Mouse (Mus musculus) megakaryocyte, embryonic 14.5 days (primary cell): ENCODE results near the gene Adgrl3. TPM values are rescaled to one million over a fixed set of nuclear protein-coding genes. Genes with fewer than 3 reads are reported as not detected.

Source experiments
- H3K27me3 ChIP-seq: replicated peaks from 2 replicates; pipeline ENCODE3; 2012; ENCODE audit warnings: inconsistent platforms
- H3K36me3 ChIP-seq: replicated peaks from 2 replicates; pipeline ENCODE3; 2012; ENCODE audit warnings: low read length, inconsistent platforms, mixed read lengths
- H3K4me1 ChIP-seq: 2 replicates; pipeline ENCODE4 v1.6.1; 2012; ENCODE audit warnings: inconsistent platforms
- H3K4me3 ChIP-seq: replicated peaks from 2 replicates; pipeline ENCODE3; 2012; ENCODE audit warnings: moderate library complexity, mild to moderate bottlenecking, inconsistent platforms
- H3K9me3 ChIP-seq: 2 replicates; pipeline ENCODE4 v1.6.1; 2012; ENCODE audit warnings: inconsistent platforms
- FLI1 ChIP-seq: IDR thresholded peaks from 2 replicates; pipeline ENCODE4 v1.6.1; 2012; ENCODE audit warnings: low read length, inconsistent platforms, mixed read lengths
- GATA1 ChIP-seq: IDR thresholded peaks from 3 replicates; pipeline ENCODE4 v1.6.1; 2012; ENCODE audit warnings: mixed read lengths, low read length, inconsistent platforms, borderline replicate concordance
- polyA plus RNA-seq: library from polyadenylated mRNA; stranded (reverse); fragments of >175 nt; gene quantifications from 2 replicates; pipeline ENCODE4 v1.2.3, GENCODE M21; 2012; ENCODE audit warnings: low replicate concordance; ENCODE audit not compliant: insufficient read depth

The Adgrl3 gene
- polyA plus RNA-seq, 1 experiment: 0.10 TPM

DNA sequence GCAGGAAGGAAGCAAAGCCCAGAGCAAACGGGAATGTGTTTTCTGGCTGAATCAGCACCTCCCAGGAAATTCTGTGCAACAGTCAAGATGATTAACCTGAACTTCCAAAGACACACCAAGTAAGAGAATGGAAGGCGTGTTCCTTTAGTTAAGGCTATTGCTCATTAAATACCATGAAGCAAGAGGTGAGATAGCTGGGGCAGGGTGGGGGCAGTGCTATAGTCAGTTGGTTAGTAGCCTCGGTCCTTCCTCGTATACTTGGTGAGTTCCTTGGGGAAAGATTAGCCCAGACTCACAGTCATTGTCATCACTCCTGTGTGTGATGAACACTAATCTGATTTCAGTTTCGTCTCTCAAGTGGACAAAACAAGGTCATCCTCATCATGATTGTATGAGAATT, 53.0 kb downstream of the Adgrl3 start:
- H3K27me3 ChIP-seq: no peaks in the 10 kb centered on the region
- no peaks in the 10 kb centered on the region for H3K9me3 ChIP-seq
- TF ChIP-seq FLI1 (no peak), GATA1 (no peak)
- H3K4me1 ChIP-seq: no peaks in the 10 kb centered on the region
- H3K36me3 ChIP-seq: no peaks in the 10 kb centered on the region
- no peak overlapping the region for H3K4me3 ChIP-seq

GRCm38 (mm10) chr5:81073875-81074274, 53.9 kb downstream of the Adgrl3 start:
- H3K27me3 ChIP-seq: no peaks in the 10 kb centered on the region
- H3K4me1 ChIP-seq: no peaks in the 10 kb centered on the region
- H3K9me3 ChIP-seq: no peaks in the 10 kb centered on the region
- no peak overlapping the region for H3K4me3 ChIP-seq
- no peaks in the 10 kb centered on the region for H3K36me3 ChIP-seq
- no peak for TF ChIP-seq GATA1
- no peak for TF ChIP-seq FLI1

GRCm38 (mm10) chr5:81076377-81076776, 56.4 kb downstream of the Adgrl3 start:
- Histone ChIP-seq H3K36me3 (no peaks in the 10 kb centered on the region), H3K9me3 (no peaks in the 10 kb centered on the region), H3K4me3 (no peak overlapping the region), H3K27me3 (no peaks in the 10 kb centered on the region), H3K4me1 (no peaks in the 10 kb centered on the region)
- TF ChIP-seq GATA1 (no peak), FLI1 (no peak)

DNA sequence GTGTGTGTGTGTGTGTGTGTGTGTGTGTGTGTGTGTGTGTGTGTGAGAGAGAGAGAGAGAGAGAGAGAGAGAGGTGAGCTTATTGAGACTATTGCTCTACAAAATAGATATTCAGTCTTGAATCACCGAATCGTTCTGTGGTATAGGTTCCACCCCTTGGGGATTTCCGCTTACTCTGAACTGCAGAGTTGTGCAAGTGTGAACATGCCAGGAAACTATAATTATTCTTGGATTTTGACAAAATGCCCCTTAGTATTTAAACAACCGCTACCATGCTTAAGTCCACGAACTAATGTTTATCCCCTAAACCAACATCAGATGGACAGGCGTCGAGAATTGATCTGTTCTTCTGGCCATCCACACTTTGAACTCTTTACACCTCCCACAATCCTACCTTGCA, 57.1 kb downstream of the Adgrl3 start:
- TF ChIP-seq FLI1: no peak
- TF ChIP-seq GATA1: no peak

GRCm38 (mm10) chr5:81077990-81078389, 58.1 kb downstream of the Adgrl3 start:
- H3K4me1 ChIP-seq: no peaks in the 10 kb centered on the region
- TF ChIP-seq GATA1 (no peak), FLI1 (no peak)
- H3K9me3 ChIP-seq: no peaks in the 10 kb centered on the region
- H3K27me3 ChIP-seq: no peaks in the 10 kb centered on the region
- no peak overlapping the region for H3K4me3 ChIP-seq
- H3K36me3 ChIP-seq: no peaks in the 10 kb centered on the region

More for the DNA sequence above, 57.1 kb downstream of the Adgrl3 start:
- H3K4me1 ChIP-seq: no peaks in the 10 kb centered on the region
- H3K9me3 ChIP-seq: no peaks in the 10 kb centered on the region
- H3K27me3 ChIP-seq: no peaks in the 10 kb centered on the region
- H3K4me3 ChIP-seq: no peak overlapping the region
- H3K36me3 ChIP-seq: no peaks in the 10 kb centered on the region

DNA sequence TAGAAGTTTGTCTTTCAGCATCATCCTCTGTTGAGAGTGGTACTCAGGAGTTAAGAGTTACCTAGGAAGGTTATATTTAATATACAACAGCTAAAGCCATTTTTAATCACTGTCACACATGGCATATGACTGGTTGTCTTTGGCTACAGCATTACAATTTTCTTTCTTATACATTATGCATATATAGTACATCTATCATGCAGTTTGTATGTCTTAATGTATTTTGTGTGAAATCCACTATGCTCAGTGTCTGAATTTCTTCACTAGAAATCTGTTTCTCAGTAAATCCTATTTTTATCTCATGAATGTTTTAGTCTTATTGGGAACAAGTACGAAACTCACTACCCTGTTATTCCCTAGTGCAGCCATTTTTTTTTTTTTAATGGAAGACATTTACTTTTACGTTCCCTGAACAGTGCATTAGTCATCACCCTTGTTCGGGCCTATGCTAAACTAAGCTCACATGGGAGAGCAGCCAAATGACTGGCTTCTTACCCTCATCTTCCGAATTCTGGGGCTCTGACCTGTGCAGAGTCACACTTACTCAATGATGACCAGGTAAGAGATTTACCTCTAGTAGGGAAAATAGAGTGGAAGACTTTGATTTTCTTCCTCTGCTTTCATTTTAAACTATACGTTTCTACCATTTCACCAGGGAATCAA, 63.9 kb downstream of the Adgrl3 start:
- no peaks in the 10 kb centered on the region for H3K9me3 ChIP-seq
- H3K4me3 ChIP-seq: no peak overlapping the region
- H3K4me1 ChIP-seq: no peaks in the 10 kb centered on the region
- H3K36me3 ChIP-seq: no peaks in the 10 kb centered on the region
- no peaks in the 10 kb centered on the region for H3K27me3 ChIP-seq
- TF ChIP-seq GATA1: no peak
- no peak for TF ChIP-seq FLI1

- TF ChIP-seq FLI1 (no peak), GATA1 (no peak)
- H3K9me3 ChIP-seq: no peaks in the 10 kb centered on the region
- no peaks in the 10 kb centered on the region for H3K36me3 ChIP-seq
- no peaks in the 10 kb centered on the region for H3K4me1 ChIP-seq
- no peak overlapping the region for H3K4me3 ChIP-seq
- H3K27me3 ChIP-seq: no peaks in the 10 kb centered on the region
Measured at GRCm38 (mm10) chr5:81085152-81085551, 65.2 kb downstream of the Adgrl3 start.

GRCm38 (mm10) chr5:81088667-81089066, 68.7 kb downstream of the Adgrl3 start:
- Histone ChIP-seq H3K4me1 (no peaks in the 10 kb centered on the region), H3K9me3 (no peaks in the 10 kb centered on the region), H3K4me3 (no peak overlapping the region), H3K36me3 (no peaks in the 10 kb centered on the region), H3K27me3 (no peaks in the 10 kb centered on the region)
- TF ChIP-seq FLI1 (no peak), GATA1 (no peak)

DNA sequence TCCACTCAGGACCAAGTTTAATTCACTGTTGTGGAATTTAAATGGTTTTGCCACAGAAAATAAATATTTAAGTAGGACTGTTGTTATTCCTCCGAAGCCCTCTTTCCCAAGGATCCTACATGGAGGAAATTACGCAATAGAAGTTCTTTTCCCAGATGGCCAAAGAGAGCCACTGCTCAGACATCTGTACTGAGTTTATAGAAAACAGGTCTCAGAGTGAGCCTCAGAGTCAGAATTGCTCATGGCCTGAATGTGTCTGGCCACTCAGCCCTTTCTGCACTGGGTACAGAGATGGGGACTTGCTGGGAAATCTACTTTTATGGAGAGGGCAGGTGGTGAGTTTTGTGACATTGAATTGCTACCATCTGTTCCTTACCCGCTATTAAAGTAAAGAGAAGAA, 74.7 kb downstream of the Adgrl3 start:
- Histone ChIP-seq H3K4me1 (no peaks in the 10 kb centered on the region), H3K36me3 (no peaks in the 10 kb centered on the region), H3K4me3 (no peak overlapping the region), H3K9me3 (peaks cover 7% of the 10 kb centered on the region), H3K27me3 (no peaks in the 10 kb centered on the region)
- TF ChIP-seq GATA1 (no peak), FLI1 (no peak)

DNA sequence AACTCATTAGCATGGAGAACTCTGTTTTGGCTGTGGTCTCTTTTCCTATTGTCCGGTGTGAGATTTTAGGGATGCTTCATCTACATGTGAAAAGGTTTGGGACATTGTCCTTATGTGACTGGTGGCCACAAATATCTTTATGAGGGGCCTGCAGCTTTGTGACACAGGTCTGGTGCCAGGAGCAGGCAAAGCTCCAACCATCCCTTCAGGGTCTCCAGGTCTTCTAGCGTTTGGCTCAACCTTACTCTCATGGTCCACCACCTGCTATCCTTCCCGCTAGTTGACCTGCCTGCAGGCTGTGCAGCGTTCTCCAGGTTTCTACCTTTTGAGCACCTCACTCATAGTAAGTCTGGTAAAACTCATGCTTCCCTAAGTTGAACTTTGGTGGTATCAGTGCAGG, 77.2 kb downstream of the Adgrl3 start:
- no peaks in the 10 kb centered on the region for H3K36me3 ChIP-seq
- no peak for TF ChIP-seq GATA1
- no peak for TF ChIP-seq FLI1

GRCm38 (mm10) chr5:81107431-81107830, 87.5 kb downstream of the Adgrl3 start:
- TF ChIP-seq FLI1 (no peak), GATA1 (no peak)
- Histone ChIP-seq H3K9me3 (no peaks in the 10 kb centered on the region), H3K27me3 (no peaks in the 10 kb centered on the region), H3K36me3 (no peaks in the 10 kb centered on the region), H3K4me3 (no peak overlapping the region), H3K4me1 (no peaks in the 10 kb centered on the region)

More for the DNA sequence above, 77.2 kb downstream of the Adgrl3 start:
- Histone ChIP-seq H3K9me3 (peaks cover 7% of the 10 kb centered on the region), H3K4me3 (no peak overlapping the region), H3K27me3 (no peaks in the 10 kb centered on the region), H3K4me1 (no peaks in the 10 kb centered on the region)

GRCm38 (mm10) chr5:81124483-81124882, 104.5 kb downstream of the Adgrl3 start:
- no peaks in the 10 kb centered on the region for H3K36me3 ChIP-seq
- no peaks in the 10 kb centered on the region for H3K27me3 ChIP-seq
- no peaks in the 10 kb centered on the region for H3K9me3 ChIP-seq
- no peaks in the 10 kb centered on the region for H3K4me1 ChIP-seq
- no peak for TF ChIP-seq GATA1
- no peak for TF ChIP-seq FLI1
- H3K4me3 ChIP-seq: no peak overlapping the region
